Mouse (Mus musculus) megakaryocyte, embryonic 14.5 days (primary cell): ENCODE data around the gene Bcl2.

Source experiments
- FLI1 ChIP-seq: IDR thresholded peaks from 2 replicates; pipeline ENCODE4 v1.6.1; 2012; ENCODE audit warnings: low read length, inconsistent platforms, mixed read lengths
- GATA1 ChIP-seq: IDR thresholded peaks from 3 replicates; pipeline ENCODE4 v1.6.1; 2012; ENCODE audit warnings: mixed read lengths, low read length, inconsistent platforms, borderline replicate concordance

DNA sequence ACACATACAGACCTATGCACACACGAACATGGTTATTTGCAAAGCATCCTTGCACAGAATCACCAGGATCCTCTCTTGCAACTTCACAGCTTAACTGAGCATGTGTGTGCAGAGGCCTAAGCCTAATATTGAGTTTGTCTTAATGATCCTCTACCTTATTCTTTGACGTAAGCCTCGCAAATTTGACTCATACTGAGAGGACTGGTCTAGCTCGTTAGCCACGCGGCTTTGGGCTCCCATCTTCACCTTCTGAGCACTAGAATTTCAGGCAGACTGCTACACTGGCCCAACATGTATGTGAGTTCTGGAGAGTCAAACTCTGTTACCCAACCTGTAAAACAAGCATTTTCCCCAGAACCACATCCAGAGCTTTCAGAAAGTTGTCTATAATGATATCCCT, 28.9 kb upstream of the Bcl2 start:
- TF ChIP-seq GATA1 = no peak
- TF ChIP-seq FLI1 = no peak
